Mouse (Mus musculus) lung, postnatal 36 days (tissue): ENCODE measurements around the gene Adamts17.

Experiments used
- DNase-seq: peaks from one replicate; pipeline ENCODE4 v3.0.0; 2022; ENCODE audit warnings: mixed read lengths

The Adamts17 gene

DNA sequence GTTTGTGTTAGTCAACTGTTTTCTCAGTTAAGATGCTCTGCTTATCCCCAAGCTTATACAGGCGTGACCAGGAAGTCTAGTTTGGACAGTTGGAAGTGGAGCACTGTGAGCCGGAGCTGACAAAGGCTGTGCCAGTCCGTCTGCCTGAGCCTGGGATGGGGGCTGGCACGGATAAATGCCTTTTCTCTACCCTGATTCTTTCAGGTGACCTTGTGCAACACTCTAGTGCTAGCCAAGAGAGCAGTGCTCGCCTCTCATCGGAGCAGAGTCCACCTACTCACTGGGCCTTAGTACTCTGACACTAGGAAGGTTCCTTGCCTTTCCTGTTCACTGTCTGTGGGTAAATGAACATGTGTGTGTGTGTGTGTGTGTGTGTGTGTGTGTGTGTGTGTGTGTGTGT lies 95.5 kb downstream of the Adamts17 start:
- DNase-seq: no peak

DNA sequence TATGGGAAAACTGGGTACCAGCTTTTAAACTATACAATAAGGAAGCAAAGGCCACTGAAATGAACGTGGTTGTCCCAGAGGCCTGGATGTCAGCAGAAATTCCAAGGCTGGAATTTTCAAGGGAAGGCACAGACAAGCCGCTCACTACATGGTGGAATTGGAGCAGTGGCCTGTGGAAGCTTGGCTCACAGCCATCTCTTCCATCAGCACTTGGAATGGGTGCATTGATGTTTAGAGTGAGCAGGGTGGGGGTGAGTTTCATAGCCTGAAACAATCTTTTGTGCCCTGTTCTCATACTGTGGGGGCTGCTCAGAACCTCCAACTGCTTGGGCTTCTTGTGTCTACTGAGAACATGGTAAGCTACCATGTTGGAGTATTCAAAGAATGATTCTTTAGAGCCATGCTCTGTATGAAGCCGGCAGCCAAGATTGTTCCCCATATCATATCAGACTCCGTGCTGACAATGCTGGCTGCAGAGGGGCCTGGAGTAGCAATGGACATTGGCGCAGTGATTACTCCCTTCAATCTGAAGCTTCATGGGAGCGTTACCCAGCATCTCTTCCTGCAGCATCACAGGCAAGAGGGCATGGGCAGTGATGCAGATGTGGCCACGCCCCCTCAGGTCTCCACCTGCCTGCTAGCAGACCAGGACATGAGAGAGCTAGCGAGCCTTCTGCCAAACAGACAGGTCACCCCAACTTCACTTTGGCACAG lies 96.7 kb downstream of the Adamts17 start:
- DNase-seq: peak; percentile 42

DNA sequence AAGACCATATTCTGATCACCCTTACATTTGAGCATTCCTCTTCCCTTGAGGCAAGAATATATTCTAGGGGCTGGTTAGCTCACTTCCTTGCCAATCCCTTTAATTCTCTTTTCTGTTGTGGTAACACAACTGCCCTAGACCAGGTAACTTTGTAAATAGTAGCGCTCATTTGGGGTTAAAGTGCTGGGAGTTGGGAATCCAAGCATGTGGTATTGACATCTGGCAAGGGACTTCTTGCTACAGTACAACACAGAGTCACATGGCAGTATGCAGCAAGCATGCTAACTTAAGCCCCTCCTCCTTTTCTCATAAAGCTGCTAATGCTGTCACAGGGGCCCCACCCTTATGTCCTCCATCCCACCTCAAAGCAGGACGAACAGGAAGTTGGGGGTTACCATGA lies 97.4 kb downstream of the Adamts17 start:
- no peak for DNase-seq

DNA sequence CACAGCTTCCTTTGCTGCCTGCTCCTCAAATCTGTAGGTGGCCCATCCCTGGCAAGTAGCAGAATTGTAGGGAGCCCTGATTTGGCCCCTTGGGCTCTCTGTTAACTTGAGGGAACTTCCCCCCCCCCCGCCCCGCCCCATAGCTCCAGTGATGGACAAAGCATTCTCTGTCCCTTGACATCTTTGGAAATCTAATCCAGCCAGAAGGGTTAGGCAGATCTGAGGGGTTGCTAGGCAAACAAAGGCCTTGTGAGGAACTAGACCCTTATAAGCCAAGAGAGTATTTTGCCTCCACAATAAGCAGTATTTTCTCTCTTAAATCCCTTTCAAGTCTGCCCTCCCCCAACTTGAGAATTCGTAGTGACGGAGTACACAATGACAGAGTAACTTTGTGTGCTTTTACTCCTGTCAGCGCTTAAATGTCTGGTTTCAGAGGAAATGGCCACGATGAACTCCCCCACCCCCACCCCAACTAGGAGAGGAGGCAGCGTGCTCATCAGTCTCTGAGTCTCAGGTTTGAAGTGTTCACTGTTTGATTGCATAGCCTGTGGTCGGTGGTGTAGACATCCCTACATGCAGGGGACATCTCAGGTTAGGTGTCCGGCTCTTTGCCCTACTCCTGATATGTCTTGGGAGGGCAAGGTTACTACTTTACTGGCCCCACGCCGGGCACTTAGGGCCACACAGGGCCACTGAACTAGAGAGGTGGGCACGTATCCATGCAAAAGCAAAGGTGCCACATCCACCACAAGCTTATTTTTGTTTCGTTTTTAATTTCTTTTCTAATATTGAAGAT lies 99.7 kb downstream of the Adamts17 start:
- no peak for DNase-seq

DNA sequence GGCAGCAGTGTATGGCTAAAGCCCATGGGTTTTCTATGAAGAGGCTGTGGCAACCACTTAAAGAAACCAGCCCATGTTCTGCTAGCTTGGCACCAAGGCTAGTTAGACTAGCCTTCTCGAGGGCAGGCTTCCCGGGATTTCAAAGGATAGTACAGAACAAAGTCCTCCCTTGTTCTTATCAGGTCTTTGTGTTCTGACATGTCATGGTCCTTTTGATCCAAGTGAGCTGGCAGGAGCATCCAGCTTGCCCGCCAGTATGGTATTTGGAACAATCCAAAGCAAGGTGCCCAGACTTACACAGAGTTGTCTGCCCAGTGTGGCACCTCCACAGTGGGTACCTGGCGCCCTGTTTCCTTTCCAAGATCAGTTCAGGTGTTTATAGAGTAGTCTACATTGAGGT lies 101.2 kb downstream of the Adamts17 start:
- no peak for DNase-seq

DNA sequence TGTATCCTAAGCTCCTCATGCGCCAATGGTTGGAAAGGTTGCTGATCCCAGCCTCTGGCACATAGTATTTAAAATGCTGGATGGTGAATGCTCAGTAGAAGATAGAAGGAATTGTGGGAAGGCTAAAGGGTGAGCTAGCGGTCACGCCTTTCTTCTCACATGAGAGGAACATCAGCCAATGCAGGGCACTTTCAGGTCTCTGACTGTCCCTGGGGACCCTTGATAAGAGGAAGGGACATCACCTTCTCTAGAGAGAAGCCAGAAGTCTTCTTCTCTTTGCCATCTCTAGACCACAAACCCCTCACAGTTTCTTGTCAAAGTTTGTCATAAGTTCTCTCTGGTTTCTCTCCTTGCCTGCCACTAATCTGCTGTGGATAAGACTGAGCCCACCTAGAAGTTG lies 109.5 kb downstream of the Adamts17 start:
- no peak for DNase-seq

DNA sequence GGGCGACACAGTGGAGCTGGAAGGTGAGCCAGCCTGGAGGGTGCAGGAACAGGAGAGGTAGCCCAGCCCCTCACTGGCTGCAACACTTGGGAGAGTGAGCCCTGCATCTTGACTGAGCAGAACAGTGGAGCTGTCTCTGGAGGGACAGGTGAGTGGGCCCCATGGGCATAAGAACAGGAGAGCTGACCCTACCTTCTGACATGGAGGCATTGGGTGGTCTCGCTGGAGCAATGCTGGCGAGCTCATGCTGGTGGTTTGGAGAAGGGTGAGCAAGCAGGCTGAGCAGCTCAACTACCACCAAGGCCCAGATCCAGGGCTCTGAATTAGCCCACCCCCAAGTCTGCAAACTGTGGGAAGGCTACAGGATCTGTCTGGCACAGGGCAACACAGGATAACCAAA lies 113.4 kb downstream of the Adamts17 start:
- no peak for DNase-seq

DNA sequence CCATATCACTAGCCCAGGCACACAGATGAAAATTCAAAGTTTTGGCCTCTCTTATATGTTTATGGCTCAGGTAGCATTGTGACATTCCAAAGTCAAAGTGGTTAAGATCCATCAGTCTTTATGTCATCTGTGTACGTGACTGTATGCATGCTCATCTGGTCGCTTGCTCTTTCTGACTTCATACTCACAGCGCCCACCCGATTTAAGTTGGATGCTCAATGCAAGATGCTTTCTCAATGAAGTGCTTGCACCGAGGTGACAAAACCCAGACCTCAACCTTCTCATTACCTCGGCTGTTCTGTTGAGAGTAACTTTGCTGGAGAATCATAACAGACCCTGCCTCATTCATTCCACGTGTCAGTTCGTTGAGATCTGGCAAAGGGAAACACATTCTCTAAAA lies 114.5 kb downstream of the Adamts17 start:
- DNase-seq: no peak

DNA sequence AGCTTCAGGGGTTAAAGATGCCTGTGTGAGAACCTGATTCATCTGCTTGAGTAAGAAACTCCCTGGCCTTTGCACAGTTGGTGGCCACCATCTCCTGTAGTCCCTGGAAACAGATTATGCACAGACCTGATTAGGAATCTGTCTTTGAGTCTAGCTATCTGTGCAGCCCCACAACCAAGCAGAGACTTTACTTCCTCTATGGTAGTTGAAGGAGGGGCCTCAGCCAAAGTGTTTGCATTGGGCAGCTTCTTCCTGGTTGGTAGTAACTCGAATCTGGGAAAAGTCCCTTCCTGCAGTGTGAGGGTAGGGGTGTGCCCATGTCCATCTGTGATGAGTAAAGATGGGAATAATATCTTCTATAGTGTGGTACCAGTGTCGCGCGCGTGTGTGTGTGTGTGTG lies 115.2 kb downstream of the Adamts17 start:
- no peak for DNase-seq

DNA sequence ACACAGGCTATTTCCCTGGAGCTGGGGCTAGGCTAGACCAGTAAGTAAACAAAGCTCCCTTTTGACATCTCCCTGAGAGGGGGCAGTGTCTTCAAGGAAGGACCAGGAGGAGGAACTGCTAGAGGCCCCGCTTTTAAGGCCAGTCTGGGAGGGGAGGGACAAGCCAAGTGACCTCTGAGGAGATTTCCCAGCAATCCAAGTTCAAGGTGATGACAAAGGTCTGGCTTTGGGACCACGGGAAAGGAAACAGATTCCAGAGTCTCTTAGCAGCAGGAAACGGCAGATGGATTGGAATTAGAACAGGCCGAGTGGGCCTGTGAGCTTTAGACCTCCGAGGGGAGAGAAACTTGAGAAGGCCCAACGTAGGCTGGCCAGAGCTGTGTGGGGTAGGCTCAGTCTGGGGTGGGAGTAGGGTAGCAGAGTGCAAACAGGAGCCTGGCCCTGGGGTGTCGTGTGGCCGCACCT lies 116.0 kb downstream of the Adamts17 start:
- peak; percentile 23 for DNase-seq

DNA sequence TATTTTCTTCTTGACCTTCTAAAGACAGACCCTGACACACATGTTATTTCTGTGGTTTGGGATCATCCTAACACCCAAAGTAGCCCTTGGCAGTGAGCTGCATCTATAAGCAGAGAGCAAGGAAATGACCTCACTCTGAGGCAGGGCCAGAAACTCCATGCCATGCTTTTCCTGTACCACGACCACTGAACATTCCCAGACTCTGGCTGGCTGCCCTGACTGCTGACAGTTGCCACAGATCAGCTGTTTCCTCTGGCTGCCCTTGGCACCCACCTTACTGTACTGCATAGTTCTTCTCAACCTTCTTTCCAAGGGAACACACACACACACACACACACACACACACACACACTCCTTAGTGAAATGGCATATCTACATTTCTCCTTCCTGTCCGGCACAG lies 116.4 kb downstream of the Adamts17 start:
- DNase-seq: peak; percentile 80

DNA sequence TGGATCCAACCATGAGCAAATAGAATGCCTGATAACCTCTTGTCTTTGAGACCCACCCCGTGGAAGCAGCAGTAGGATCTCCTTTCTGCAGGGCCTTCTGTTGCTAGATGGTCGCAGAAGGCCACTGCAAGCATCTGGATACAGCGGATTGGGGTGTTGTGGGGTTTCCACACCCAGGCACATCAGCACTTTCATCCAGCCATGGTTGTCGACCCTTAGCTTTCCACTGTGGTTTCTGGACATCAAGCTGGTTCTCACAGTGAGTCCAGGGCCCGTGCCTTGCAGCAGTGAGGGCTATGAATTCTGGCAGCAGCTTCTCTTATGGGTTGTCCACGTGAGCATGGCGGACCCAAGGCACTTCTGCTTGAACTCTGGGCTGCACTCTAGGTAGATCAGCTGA lies 118.2 kb downstream of the Adamts17 start:
- DNase-seq: no peak

DNA sequence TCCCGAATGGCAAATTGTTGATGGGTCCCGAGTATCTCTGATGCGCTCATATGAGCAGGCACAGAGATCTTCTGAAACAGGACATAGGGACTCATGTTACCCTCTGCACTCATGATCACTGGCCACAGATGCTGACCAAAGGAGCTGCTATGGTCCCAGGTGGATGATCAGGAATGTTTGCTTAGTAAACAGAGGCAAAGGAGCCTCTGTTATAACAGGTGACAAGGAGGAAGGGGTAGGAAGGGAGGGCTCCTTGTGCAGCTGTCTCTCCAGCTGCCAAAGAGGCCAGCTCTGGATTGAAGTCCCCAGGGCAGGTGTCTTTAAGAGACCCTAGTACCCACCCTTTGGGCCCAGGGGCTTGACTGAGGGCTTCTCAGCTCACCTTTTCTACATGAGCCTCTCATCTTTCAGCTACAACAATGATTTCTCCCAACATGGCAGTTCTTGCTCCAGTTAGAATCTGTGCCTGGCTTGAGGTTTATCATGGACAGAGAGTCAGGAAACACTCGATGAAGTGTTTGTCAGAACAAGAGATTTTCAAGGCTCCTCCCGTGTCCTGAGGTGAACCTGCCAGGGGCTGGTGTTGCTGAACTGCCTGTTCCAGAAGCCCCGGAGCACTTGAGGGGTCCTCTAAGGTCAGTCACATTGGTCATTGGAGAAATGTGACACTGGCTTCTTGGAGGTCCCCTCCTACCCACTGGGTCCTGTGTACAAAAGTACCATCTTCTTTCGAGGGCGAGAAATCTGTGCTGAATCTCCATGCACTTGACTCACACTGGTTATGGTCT lies 120.9 kb downstream of the Adamts17 start:
- peak; percentile 47 for DNase-seq

DNA sequence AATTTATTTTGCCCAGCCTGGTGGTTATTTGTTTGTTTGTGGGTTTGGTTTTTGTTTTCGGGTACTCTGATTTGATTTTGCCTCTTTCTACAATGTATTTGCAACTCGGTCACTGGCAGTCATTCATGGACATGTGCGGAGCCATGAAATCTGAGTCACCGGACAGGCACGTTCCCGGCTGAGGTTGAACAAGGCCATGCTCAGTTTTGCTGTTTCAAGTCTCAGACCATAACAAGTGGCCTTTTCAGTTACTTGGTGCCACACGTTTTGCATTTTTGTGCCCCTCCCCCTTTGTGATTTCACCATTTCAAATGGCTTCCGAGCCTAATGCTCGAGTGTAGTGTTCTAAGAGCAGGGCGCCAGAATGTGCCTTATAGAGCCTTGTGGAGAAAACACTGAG lies 123.2 kb downstream of the Adamts17 start:
- DNase-seq: peak; percentile 54

DNA sequence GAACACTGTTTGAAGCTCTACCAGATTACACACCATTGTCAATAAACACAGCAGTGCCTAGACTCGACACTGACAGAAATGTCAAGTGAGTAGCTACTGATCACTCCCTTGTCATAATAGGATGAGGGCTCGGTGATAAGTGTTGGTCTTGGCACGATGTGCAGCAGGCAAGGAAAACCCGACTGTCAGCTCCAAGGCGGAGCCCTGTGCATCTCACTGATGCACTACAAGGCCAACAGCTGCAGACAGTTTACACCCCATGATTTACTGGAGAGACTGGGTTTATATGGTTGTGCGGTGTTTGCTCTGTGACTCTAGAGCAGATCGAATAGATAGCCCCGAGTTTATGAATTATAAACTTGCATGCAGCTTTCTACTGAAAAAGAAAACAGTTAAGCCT lies 124.0 kb downstream of the Adamts17 start:
- DNase-seq: peak; percentile 13

DNA sequence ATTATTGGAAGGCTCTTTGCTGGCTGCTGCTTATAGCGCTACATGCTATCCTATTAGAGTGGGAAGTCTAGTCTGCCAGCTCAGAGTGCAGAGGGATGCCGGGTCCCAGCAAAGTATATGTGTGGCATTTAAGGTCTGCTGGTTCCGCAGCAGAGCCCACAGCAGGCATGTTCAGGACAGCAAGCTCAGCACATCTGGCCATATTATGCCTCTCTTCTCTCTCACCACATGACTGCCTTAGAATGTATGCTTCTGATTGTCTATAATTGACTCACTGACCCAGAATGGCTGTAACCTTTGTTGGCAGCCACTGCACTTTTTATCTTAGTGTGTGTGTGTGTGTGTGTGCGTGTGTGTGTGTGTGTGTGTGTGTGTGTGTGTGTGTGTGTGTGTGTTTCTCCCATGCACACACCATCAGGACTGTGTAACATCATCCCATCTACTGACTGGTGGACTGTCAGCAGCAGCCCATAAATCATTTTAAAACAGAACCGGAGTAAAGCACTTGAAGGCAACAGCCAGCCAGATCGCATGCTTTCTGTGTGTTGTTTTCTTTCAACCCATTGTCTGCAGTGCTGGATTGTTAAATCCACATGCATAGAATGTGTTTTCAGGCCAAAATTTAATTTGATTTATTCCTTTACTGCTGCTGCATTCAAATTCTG lies 127.1 kb downstream of the Adamts17 start:
- DNase-seq: no peak

DNA sequence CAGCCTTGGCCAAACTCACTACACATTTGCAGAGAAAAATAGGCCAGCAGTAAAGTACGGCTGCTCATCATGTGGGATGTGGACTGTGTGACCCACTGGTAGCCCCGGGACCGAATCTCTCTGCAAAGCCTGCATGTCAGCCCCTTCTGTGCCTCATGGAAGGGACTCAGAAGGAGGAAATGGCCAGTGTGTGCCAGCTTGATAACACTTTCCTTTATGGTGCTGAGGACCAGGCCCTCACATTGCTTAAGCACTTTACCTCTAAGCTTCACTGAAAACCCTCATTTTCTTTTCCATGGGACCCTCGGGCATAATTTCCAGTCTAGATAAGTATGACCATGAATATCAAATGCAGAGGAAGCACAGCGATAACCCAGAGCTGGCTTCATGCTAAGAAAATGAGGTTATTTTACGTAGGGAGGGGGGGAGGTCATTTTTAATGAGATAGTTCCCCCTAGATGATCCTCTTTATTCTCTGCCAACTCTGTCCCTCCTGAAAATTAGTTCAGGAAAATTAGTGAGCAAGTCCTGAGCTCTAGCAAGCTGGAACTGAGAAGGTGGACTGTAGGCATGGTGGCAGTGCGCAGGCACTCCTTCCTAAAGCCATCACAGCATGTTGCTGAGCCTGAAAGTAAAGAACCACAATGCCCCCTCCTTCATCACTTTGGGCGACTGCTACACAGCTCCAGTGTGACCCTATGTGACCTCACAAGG lies 127.8 kb downstream of the Adamts17 start:
- no peak for DNase-seq

DNA sequence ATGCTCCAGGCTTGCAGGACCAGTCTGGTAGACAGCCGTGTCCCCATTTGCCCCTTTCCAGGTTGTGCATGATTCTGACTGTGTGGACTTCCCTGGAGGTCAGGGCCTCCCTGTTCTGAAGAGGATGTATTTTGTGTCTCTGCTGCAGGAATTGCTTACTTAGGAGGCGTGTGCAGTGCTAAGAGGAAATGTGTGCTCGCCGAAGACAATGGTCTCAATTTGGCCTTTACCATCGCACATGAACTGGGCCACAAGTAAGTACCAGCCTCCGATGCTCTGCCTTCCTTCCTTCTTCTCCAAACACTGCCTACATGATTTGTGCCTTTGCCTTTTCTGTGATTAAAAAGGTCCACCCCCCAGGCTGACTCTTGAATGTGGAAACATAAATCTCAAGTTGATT lies 129.1 kb downstream of the Adamts17 start:
- no peak for DNase-seq

DNA sequence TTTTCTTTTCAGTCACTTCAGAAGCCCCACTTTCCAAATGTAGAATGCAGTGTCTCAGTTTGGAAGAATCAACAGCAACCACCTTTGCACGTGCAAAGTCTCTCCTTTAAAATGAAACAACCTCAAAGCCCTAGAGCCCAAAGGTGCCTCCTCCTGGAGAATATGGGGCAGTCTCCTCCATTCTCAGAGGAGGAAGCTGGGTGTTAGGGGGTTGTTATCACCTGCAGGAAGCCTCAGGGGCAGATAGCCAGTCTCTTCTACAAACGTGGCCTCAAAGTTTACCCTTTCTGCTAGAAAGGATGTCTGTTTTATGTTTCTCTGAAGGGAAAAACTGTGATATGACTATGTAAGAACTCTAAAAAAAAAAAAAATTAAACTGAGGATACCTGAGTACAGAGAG lies 129.7 kb downstream of the Adamts17 start:
- no peak for DNase-seq

DNA sequence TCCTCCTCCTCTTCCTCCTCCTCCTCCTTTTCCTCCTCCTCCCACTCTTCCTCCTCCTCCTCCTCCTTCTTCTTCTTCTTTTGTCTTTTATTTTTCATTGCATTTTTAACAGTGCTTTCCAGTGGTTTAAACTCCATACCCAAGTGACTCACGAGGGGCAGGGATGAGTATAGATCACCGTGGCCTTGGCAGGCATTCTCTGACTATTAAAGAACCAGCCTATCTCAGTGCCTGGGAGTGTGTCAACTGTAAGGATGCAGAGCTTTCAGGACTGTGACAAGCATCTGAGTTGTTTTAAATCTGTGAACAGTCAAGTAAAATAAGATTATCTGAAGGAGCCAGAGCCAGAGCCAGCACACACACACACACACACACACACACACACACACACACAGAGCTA lies 130.7 kb downstream of the Adamts17 start:
- DNase-seq: no peak

DNA sequence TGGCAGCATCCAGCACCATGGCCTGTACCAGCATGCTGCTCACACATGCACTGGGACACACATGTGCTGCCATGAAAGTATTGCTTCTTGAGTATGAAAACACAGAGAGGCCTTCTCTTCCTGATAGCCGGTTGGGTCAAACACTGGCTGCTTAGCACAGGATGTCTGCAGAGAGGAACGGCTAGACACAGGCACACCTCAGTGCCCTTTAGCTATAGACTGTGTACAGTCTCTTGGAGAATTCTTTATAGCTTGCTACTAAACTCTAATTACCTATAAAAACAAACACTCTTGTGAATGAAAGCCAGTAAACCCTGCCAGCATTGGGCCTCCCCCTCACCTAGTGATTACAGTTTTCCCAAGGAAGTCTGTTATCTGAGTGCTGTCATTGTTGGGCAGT lies 131.4 kb downstream of the Adamts17 start:
- DNase-seq: no peak

DNA sequence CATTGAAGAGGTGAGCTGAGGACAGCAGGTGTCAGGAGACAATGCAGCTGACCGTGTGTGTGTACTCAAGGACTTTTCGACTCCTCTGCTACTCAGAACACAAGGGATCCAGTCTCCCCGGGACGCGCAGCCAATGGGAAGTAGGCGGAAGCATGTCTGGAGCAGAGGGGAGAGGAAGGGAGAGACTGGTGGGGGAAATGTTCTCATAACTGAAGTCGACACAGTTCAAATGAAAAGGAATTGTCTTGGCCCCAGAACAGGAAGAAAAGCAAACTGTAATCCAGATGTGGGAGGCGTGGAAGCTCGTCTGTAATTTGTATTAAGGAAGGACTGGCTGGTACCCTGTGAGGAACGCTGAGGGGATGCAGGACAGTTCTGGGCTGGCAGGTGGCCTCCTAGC lies 135.3 kb downstream of the Adamts17 start:
- DNase-seq: no peak
